ENCODE assay signal across 8 mouse cellular contexts in the genomic region with DNA sequence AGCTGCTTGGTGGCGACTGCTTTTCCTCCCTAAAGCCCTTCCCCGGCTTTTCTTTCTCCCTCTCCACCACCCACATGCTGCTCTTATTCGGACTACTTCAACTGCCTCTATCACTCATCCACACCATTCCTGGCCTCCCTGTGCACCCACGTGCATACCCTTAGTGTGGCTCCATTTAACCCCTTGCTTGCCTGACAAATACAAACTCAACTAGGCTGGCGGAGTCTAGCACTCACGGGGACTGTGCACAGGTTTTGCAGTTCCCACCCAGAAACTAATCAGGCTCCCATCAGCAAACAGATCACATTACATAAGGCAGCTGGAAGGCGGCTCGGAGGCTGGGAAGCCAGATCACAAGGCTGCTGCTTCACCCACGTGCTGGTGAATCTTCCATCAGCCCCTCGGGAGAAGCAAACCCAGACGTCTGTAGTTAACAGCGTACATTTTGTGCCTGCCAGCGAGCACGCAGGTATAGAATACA.
A peak's percentile ranks its signal among the peaks of the same experiment; 100 is the strongest.
DNase-seq lines count a peak whose midpoint lies in the region; ATAC-seq and TF ChIP-seq lines count a peak whose summit lies in the region.

No protein-coding gene starts in this region.

- H3K27me3 ChIP-seq in heart, adult 2 months (ENCODE audit: control insufficient read depth, insufficient read depth, low read length), result no peaks in the 10 kb centered on the region
- no peaks in the 10 kb centered on the region for H3K27me3 ChIP-seq in forebrain, embryonic 16.5 days (replicated peaks; ENCODE audit: control insufficient read depth, insufficient read depth, low read length)
- H3K27me3 ChIP-seq in midbrain, embryonic 16.5 days (ENCODE audit: control insufficient read depth, insufficient read depth, low read depth, low read length), result no peaks in the 10 kb centered on the region
- H3K27me3 ChIP-seq in liver, postnatal 0 days (ENCODE audit: insufficient read depth, low read length), result peaks cover 15% of the 10 kb centered on the region

- H3K36me3 ChIP-seq in heart, adult 2 months (ENCODE audit: control insufficient read depth, insufficient read depth, low read length), result no peaks in the 10 kb centered on the region
- H3K36me3 ChIP-seq in forebrain, embryonic 16.5 days (ENCODE audit: control insufficient read depth, insufficient read depth), result no peaks in the 10 kb centered on the region
- no peaks in the 10 kb centered on the region for H3K36me3 ChIP-seq in midbrain, embryonic 16.5 days (ENCODE audit: control insufficient read depth, insufficient read depth, low read length)
- H3K36me3 ChIP-seq in liver, postnatal 0 days (replicated peaks; ENCODE audit: insufficient read depth, low read length), result no peaks in the 10 kb centered on the region

- no peak for TF ChIP-seq POLR2A in heart, adult 2 months (IDR thresholded peaks at IDR 0.05; ENCODE audit: insufficient read depth, low read depth, low read length)

- H3K79me2 ChIP-seq in heart, adult 2 months (replicated peaks; ENCODE audit: control insufficient read depth, insufficient read depth, low read length), result no peaks in the 10 kb centered on the region

- no peak overlapping the region for H3K4me3 ChIP-seq in heart, adult 2 months
- H3K4me3 ChIP-seq in forebrain, embryonic 16.5 days (replicated peaks; ENCODE audit: low read length), result peak overlapping the region; percentile 29
- peak overlapping the region; percentile 27 for H3K4me3 ChIP-seq in midbrain, embryonic 16.5 days (ENCODE audit: low read depth, low read length)
- no peak overlapping the region for H3K4me3 ChIP-seq in liver, postnatal 0 days (ENCODE audit: low read depth, low read length)

- no peaks in the 10 kb centered on the region for H3K4me1 ChIP-seq in heart, adult 2 months (ENCODE audit: control insufficient read depth, insufficient read depth, low read length)
- peaks cover 6% of the 10 kb centered on the region for H3K4me1 ChIP-seq in forebrain, embryonic 16.5 days (replicated peaks; ENCODE audit: control insufficient read depth, insufficient read depth, low read length)
- H3K4me1 ChIP-seq in midbrain, embryonic 16.5 days (ENCODE audit: control insufficient read depth, insufficient read depth, low read length), result peaks cover 6% of the 10 kb centered on the region
- no peaks in the 10 kb centered on the region for H3K4me1 ChIP-seq in liver, postnatal 0 days (ENCODE audit: insufficient read depth)

- ATAC-seq in forebrain, embryonic 16.5 days, result peak; percentile 58
- ATAC-seq in midbrain, embryonic 16.5 days, result peak; percentile 55
- ATAC-seq in megakaryocyte progenitor cell, adult 5-6 weeks (replicated peaks; ENCODE audit: poor library complexity), result no peak
- no peak for ATAC-seq in liver, postnatal 0 days

- DNase-seq in heart, adult 11 months, result peak; percentile 83
- no peak for DNase-seq in heart, adult 2 months
- peak; percentile 76 for DNase-seq in cerebellum, adult 11-12 months
- DNase-seq in layer of hippocampus, adult 9-10 months (ENCODE audit: low spot score), result peak; percentile 27
- no peak for DNase-seq in liver, postnatal 0 days

- peak overlapping the region; percentile 53 for H3K4me2 ChIP-seq in forebrain, embryonic 16.5 days (ENCODE audit: low read length)
- peak overlapping the region; percentile 56 for H3K4me2 ChIP-seq in midbrain, embryonic 16.5 days (ENCODE audit: low read length)
- H3K4me2 ChIP-seq in liver, postnatal 0 days (ENCODE audit: low read depth, low read length), result no peak overlapping the region

- WGBS in heart, adult 2 months, result 21% methylated on average over 14 of the region's 14 CpGs
- 23% methylated on average over 14 of the region's 14 CpGs for WGBS in forebrain, embryonic 16.5 days
- WGBS in midbrain, embryonic 16.5 days, result 17% methylated on average over 14 of the region's 14 CpGs
- WGBS in liver, postnatal 0 days (ENCODE audit: insufficient replicate concordance), result 20% methylated on average over 14 of the region's 14 CpGs

- no peaks in the 10 kb centered on the region for H3K9me3 ChIP-seq in forebrain, embryonic 16.5 days (ENCODE audit: control insufficient read depth, low read length)
- no peaks in the 10 kb centered on the region for H3K9me3 ChIP-seq in midbrain, embryonic 16.5 days (replicated peaks; ENCODE audit: control insufficient read depth, low read length, poor library complexity, severe bottlenecking)
- no peaks in the 10 kb centered on the region for H3K9me3 ChIP-seq in liver, postnatal 0 days (ENCODE audit: low read length)

- H3K9ac ChIP-seq in heart, adult 2 months (ENCODE audit: low read depth, low read length), result no peak overlapping the region
- peak overlapping the region; percentile 19 for H3K9ac ChIP-seq in forebrain, embryonic 16.5 days (replicated peaks; ENCODE audit: low read depth, low read length)
- H3K9ac ChIP-seq in midbrain, embryonic 16.5 days (ENCODE audit: low read depth, low read length), result peak overlapping the region; percentile 38; the same call in 1 of the 2 replicates
- H3K9ac ChIP-seq in liver, postnatal 0 days (replicated peaks), result no peak overlapping the region

- TF ChIP-seq CTCF in heart, adult 2 months (IDR thresholded peaks at IDR 0.05), result no peak
- no peak for TF ChIP-seq CTCF in liver, postnatal 0 days (IDR thresholded peaks at IDR 0.05; ENCODE audit: low read depth)

- no peak overlapping the region for H3K27ac ChIP-seq in heart, adult 2 months
- H3K27ac ChIP-seq in forebrain, embryonic 16.5 days (ENCODE audit: low read length), result no peak overlapping the region; the same call in 1 of the 2 replicates
- H3K27ac ChIP-seq in midbrain, embryonic 16.5 days (ENCODE audit: low read length), result no peak overlapping the region
- no peak overlapping the region for H3K27ac ChIP-seq in liver, postnatal 0 days (ENCODE audit: low read depth)

- TF ChIP-seq EP300 in heart, adult 2 months (IDR thresholded peaks at IDR 0.05; ENCODE audit: insufficient read depth, low read depth, low read length), result no peak
- no peak for TF ChIP-seq EP300 in liver, postnatal 0 days (IDR thresholded peaks at IDR 0.05; ENCODE audit: low read depth)

- intact Hi-C loops in heart, adult 2 months (cut with DNase I), result no loop called here

Comparison
In these comparisons a context has a peak if more than half of its experiments do, and no peak if none do; other contexts are left out.
1. DNase-seq: peak in heart, adult 11 months (single experiment), cerebellum, adult 11-12 months (single experiment) and layer of hippocampus, adult 9-10 months (single experiment); none in heart, adult 2 months (0 of 2) and liver, postnatal 0 days (single experiment).
2. H3K4me3 ChIP-seq: peak in forebrain, embryonic 16.5 days (single experiment) and midbrain, embryonic 16.5 days (single experiment); none in heart, adult 2 months (single experiment) and liver, postnatal 0 days (single experiment).
3. H3K9ac ChIP-seq: peak in forebrain, embryonic 16.5 days (single experiment) and midbrain, embryonic 16.5 days (single experiment); none in heart, adult 2 months (single experiment) and liver, postnatal 0 days (single experiment).
4. ATAC-seq: peak in forebrain, embryonic 16.5 days (single experiment) and midbrain, embryonic 16.5 days (single experiment); none in megakaryocyte progenitor cell, adult 5-6 weeks (single experiment) and liver, postnatal 0 days (single experiment).